Comparison of ENCODE assay signal across 9 mouse cellular contexts in genomic region chr15:100984154-100984893, GRCm38 (mm10).
A peak's percentile ranks its signal among the peaks of the same experiment; 100 is the strongest.
DNase-seq lines count a peak whose midpoint lies in the region; ATAC-seq and TF ChIP-seq lines count a peak whose summit lies in the region.
"Had no signal": no experiment of that assay in that cellular context is flagged by ENCODE, and none has a peak within 500 bp of the region (broad histone marks: within the 10 kb centered on the region; RNA-seq: fewer than 3 reads in every experiment).

No protein-coding gene starts in this region.

- peak overlapping the region; percentile 71 for H3K9ac ChIP-seq in embryonic facial prominence, embryonic 14.5 days (ENCODE audit: low read depth, low read length)
- peak overlapping the region; percentile 66; the same call in 1 of the 2 replicates for H3K9ac ChIP-seq in intestine, embryonic 16.5 days (ENCODE audit: low read depth, low read length)
- peak overlapping the region; percentile 74 for H3K9ac ChIP-seq in neural tube, embryonic 13.5 days

- intact Hi-C loops in left cerebral cortex, adult 2 months (cut with DNase I): loop anchor here (2.0 kb wide), 1 partner anchor 20 kb away; no protein-coding TSS in a partner anchor

- no peak for DNase-seq in left cerebral cortex, adult 2 months (ENCODE audit: extremely low spot score in 1 of 2, low spot score in 2 of 2)
- DNase-seq in left cerebral cortex, adult 11 months (ENCODE audit: low spot score): no peak
- no peak for DNase-seq in embryonic facial prominence, embryonic 14.5 days (ENCODE audit: low spot score)
- DNase-seq in cerebellum, postnatal 14 days: no peak
- DNase-seq in natural killer cell, adult 2 months (ENCODE audit: low spot score in 2 of 2): no peak

- H3K4me3 ChIP-seq in left cerebral cortex, adult 2 months: peak overlapping the region; percentile 37
- H3K4me3 ChIP-seq in embryonic facial prominence, embryonic 14.5 days (ENCODE audit: low read depth, low read length): peak overlapping the region; percentile 52
- peak overlapping the region; percentile 59 for H3K4me3 ChIP-seq in intestine, embryonic 16.5 days (ENCODE audit: low read length)
- peak overlapping the region; percentile 43 for H3K4me3 ChIP-seq in neural tube, embryonic 13.5 days

- peak; percentile 28; the same call in 1 of the 2 replicates for ATAC-seq in embryonic facial prominence, embryonic 14.5 days (ENCODE audit: low read depth)
- ATAC-seq in intestine, embryonic 16.5 days: no peak
- ATAC-seq in neural tube, embryonic 13.5 days (ENCODE audit: low read depth): no peak
- no peak for ATAC-seq in erythroblast, adult 5-6 weeks (replicated peaks; ENCODE audit: low FRiP score, poor library complexity, severe bottlenecking)

- H3K27me3 ChIP-seq in embryonic facial prominence, embryonic 14.5 days (replicated peaks; ENCODE audit: control insufficient read depth, insufficient read depth, low read length): no peaks in the 10 kb centered on the region; the same call in 1 of the 2 replicates
- 0 out of 2 replicates have a peak, but pooled peaks cover 3% of the 10 kb centered on the region for H3K27me3 ChIP-seq in intestine, embryonic 16.5 days (replicated peaks; ENCODE audit: control insufficient read depth, insufficient read depth, low read length)
- H3K27me3 ChIP-seq in neural tube, embryonic 13.5 days: no peaks in the 10 kb centered on the region

- peak overlapping the region; percentile 83 for H3K27ac ChIP-seq in left cerebral cortex, adult 2 months
- H3K27ac ChIP-seq in embryonic facial prominence, embryonic 14.5 days (replicated peaks; ENCODE audit: low read depth, low read length): no peak overlapping the region
- H3K27ac ChIP-seq in intestine, embryonic 16.5 days (ENCODE audit: low read length): no peak overlapping the region
- peak overlapping the region; percentile 70 for H3K27ac ChIP-seq in neural tube, embryonic 13.5 days (replicated peaks)
- H3K27ac ChIP-seq: macrophage had no signal

- 26% methylated on average over 12 of the region's 12 CpGs for WGBS in embryonic facial prominence, embryonic 14.5 days
- 25% methylated on average over 12 of the region's 12 CpGs for WGBS in intestine, embryonic 16.5 days
- WGBS in neural tube, embryonic 13.5 days: 11% methylated on average over 12 of the region's 12 CpGs

- H3K36me3 ChIP-seq in embryonic facial prominence, embryonic 14.5 days (ENCODE audit: control insufficient read depth, insufficient read depth, low read length): no peaks in the 10 kb centered on the region
- no peaks in the 10 kb centered on the region for H3K36me3 ChIP-seq in intestine, embryonic 16.5 days (ENCODE audit: control insufficient read depth, insufficient read depth, low read length)
- peaks cover 6% of the 10 kb centered on the region for H3K36me3 ChIP-seq in neural tube, embryonic 13.5 days

- H3K4me2 ChIP-seq in embryonic facial prominence, embryonic 14.5 days (ENCODE audit: low read depth, low read length): peak overlapping the region; percentile 75
- H3K4me2 ChIP-seq in intestine, embryonic 16.5 days (ENCODE audit: low read depth, low read length): peak overlapping the region; percentile 91
- H3K4me2 ChIP-seq in neural tube, embryonic 13.5 days: peak overlapping the region; percentile 69

- no peak for TF ChIP-seq CTCF in left cerebral cortex, adult 2 months (IDR thresholded peaks at IDR 0.05)

- no peaks in the 10 kb centered on the region for H3K9me3 ChIP-seq in embryonic facial prominence, embryonic 14.5 days (ENCODE audit: control insufficient read depth, low read length)
- no peaks in the 10 kb centered on the region for H3K9me3 ChIP-seq in intestine, embryonic 16.5 days (ENCODE audit: control insufficient read depth, low read length)
- no peaks in the 10 kb centered on the region for H3K9me3 ChIP-seq in neural tube, embryonic 13.5 days

- no peaks in the 10 kb centered on the region for H3K4me1 ChIP-seq in embryonic facial prominence, embryonic 14.5 days (ENCODE audit: control insufficient read depth, insufficient read depth, low read length)
- peaks cover 6% of the 10 kb centered on the region; the same call in 1 of the 2 replicates for H3K4me1 ChIP-seq in intestine, embryonic 16.5 days (ENCODE audit: control insufficient read depth, insufficient read depth, low read length)
- H3K4me1 ChIP-seq in neural tube, embryonic 13.5 days (replicated peaks): peaks cover 34% of the 10 kb centered on the region

Comparison
In these comparisons a context has a peak if more than half of its experiments do, and no peak if none do; other contexts are left out.
1. H3K27ac ChIP-seq: peak in left cerebral cortex, adult 2 months (single experiment) and neural tube, embryonic 13.5 days (single experiment); none in embryonic facial prominence, embryonic 14.5 days (single experiment) and intestine, embryonic 16.5 days (single experiment).
2. Peak in every context shown above with its lines, with median percentiles within 50 percentile points of each other: H3K4me3 ChIP-seq, H3K4me2 ChIP-seq and H3K9ac ChIP-seq.